Mouse (Mus musculus): ENCODE results near the gene Pip5k1b. TPM values are rescaled to one million over a fixed set of nuclear protein-coding genes. Genes with fewer than 3 reads are reported as not detected.

Gene Pip5k1b
- polyA plus RNA-seq, 1 experiment from 2014 or later: 1.8 TPM

DNA sequence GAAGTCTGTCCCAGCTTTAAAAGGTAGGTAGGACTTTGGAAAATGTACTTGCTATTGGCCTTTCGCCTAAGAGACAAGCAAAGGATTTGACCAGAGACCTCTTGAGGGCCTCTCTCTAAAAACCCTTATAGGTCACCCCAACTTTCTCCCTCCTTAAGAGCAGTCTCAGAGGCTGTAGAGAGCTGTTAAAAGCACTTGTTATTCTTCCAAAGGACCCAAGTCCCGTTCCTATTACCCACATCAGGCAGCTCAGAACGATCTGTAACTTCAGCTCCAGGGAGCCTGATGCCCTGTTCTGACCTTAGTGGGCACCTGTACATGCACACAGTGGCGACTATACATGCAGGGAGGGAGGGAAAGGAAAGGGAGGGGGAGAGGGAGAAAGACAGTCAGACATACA lies 18.0 kb downstream of the Pip5k1b start:
- 79% methylated on average over 4 of the region's 4 CpGs for WGBS
- no peak overlapping the region for H3K27ac ChIP-seq (ENCODE audit: low read length)
- H3K36me3 ChIP-seq (ENCODE audit: control insufficient read depth, insufficient read depth): no peaks in the 10 kb centered on the region
- no peak overlapping the region for H3K4me3 ChIP-seq (replicated peaks; ENCODE audit: low read length)
- H3K4me2 ChIP-seq (ENCODE audit: low read length): no peak overlapping the region
- H3K27me3 ChIP-seq (replicated peaks; ENCODE audit: control insufficient read depth, insufficient read depth, low read length): no peaks in the 10 kb centered on the region
- H3K4me1 ChIP-seq (replicated peaks; ENCODE audit: control insufficient read depth, insufficient read depth, low read length): no peaks in the 10 kb centered on the region
- H3K9ac ChIP-seq (replicated peaks; ENCODE audit: low read depth, low read length): no peak overlapping the region
- no peak for ATAC-seq
- H3K9me3 ChIP-seq (ENCODE audit: control insufficient read depth, low read length): no peaks in the 10 kb centered on the region

DNA sequence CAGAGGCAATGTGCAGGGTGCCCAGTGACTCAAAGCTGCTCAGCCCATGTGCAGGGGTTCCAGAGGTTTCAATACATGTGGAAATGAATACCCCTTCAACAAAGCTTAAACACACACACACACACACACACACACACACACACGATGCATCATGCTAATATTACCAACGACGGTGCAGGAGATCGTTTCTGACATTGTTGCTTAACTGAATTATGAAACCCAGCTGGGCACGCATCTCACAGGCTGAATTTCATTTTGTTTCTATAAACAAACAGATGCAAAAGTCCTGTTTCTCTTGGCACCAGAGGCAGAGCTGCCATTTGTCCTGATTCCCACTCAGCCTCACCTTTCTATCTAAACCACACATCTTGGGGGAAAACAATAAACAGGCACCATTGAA lies 18.8 kb downstream of the Pip5k1b start:
- Histone ChIP-seq H3K9ac (replicated peaks; ENCODE audit: low read depth, low read length) (no peak overlapping the region), H3K4me1 (replicated peaks; ENCODE audit: control insufficient read depth, insufficient read depth, low read length) (no peaks in the 10 kb centered on the region), H3K27me3 (replicated peaks; ENCODE audit: control insufficient read depth, insufficient read depth, low read length) (no peaks in the 10 kb centered on the region), H3K36me3 (ENCODE audit: control insufficient read depth, insufficient read depth) (no peaks in the 10 kb centered on the region), H3K9me3 (ENCODE audit: control insufficient read depth, low read length) (no peaks in the 10 kb centered on the region), H3K4me2 (ENCODE audit: low read length) (no peak overlapping the region), H3K27ac (ENCODE audit: low read length) (no peak overlapping the region), H3K4me3 (replicated peaks; ENCODE audit: low read length) (no peak overlapping the region)
- WGBS: 53% methylated on average over 5 of the region's 5 CpGs
- ATAC-seq: no peak

DNA sequence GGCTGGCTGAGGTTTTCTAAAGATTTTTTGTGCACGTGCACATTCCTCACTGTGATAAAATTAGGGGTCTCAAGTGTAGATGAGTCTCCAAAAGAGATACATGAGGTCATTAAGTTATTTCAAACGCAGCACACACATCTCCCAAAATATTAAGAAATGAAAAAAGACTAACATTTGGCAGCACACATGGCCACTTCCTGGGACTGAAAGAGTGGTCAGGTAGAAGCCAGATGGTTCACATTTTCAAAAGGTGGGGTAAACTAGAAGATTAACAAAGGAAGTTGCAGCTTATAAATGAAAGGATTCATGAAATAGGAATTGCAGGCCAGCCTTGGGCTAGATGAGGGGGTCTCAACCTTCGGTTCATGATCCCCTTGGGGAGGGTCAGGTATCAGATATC lies 19.4 kb downstream of the Pip5k1b start:
- Histone ChIP-seq H3K4me1 (replicated peaks; ENCODE audit: control insufficient read depth, insufficient read depth, low read length) (no peaks in the 10 kb centered on the region), H3K4me2 (ENCODE audit: low read length) (no peak overlapping the region), H3K27me3 (replicated peaks; ENCODE audit: control insufficient read depth, insufficient read depth, low read length) (no peaks in the 10 kb centered on the region), H3K27ac (ENCODE audit: low read length) (no peak overlapping the region), H3K4me3 (replicated peaks; ENCODE audit: low read length) (no peak overlapping the region), H3K36me3 (ENCODE audit: control insufficient read depth, insufficient read depth) (no peaks in the 10 kb centered on the region), H3K9me3 (ENCODE audit: control insufficient read depth, low read length) (no peaks in the 10 kb centered on the region), H3K9ac (replicated peaks; ENCODE audit: low read depth, low read length) (no peak overlapping the region)
- ATAC-seq: no peak
- 86% methylated on average over 3 of the region's 3 CpGs for WGBS

DNA sequence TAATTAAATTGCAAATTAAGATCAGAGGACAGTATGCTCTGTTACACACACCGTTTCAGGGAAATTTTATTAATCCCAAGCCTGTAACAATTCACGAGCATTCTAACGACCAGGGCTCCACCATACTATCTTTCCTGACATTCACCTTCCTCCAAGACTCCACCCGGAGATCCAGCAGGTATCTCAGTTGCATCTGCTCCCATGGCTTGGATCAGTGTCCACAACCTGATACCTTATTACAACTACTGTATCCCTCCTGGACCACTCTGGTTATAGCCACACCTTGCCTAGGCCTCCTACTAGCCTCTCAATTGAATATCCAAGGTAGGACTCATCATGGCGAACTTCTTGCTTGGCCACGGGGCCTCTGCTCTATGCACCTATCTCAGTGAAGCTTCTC lies 20.5 kb downstream of the Pip5k1b start:
- Histone ChIP-seq H3K4me2 (ENCODE audit: low read length) (no peak overlapping the region), H3K27ac (ENCODE audit: low read length) (no peak overlapping the region), H3K9me3 (ENCODE audit: control insufficient read depth, low read length) (no peaks in the 10 kb centered on the region), H3K9ac (replicated peaks; ENCODE audit: low read depth, low read length) (no peak overlapping the region), H3K4me3 (replicated peaks; ENCODE audit: low read length) (no peak overlapping the region), H3K36me3 (ENCODE audit: control insufficient read depth, insufficient read depth) (no peaks in the 10 kb centered on the region), H3K27me3 (replicated peaks; ENCODE audit: control insufficient read depth, insufficient read depth, low read length) (no peaks in the 10 kb centered on the region), H3K4me1 (replicated peaks; ENCODE audit: control insufficient read depth, insufficient read depth, low read length) (no peaks in the 10 kb centered on the region)
- no peak for ATAC-seq
- WGBS: 73% methylated on average over 6 of the region's 6 CpGs

DNA sequence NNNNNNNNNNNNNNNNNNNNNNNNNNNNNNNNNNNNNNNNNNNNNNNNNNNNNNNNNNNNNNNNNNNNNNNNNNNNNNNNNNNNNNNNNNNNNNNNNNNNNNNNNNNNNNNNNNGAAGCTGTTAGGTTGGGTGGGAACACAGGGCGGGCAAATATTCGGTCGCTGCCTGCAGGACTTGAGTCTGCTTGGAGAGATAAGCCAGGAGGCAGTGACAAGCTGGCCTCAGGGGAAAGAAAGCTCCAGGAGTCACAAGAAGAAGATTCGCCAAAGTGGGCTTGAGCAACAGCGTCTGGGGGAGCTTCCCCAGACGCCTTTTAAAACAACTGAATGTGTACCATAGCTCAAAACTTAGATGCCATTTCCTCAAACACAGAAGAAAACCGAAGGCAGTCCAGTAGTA lies 20.9 kb downstream of the Pip5k1b start:
- H3K27me3 ChIP-seq (replicated peaks; ENCODE audit: control insufficient read depth, insufficient read depth, low read length): no peaks in the 10 kb centered on the region
- H3K9me3 ChIP-seq (ENCODE audit: control insufficient read depth, low read length): no peaks in the 10 kb centered on the region
- H3K4me2 ChIP-seq (ENCODE audit: low read length): no peak overlapping the region
- H3K27ac ChIP-seq (ENCODE audit: low read length): no peak overlapping the region
- no peak for ATAC-seq
- H3K36me3 ChIP-seq (ENCODE audit: control insufficient read depth, insufficient read depth): no peaks in the 10 kb centered on the region
- WGBS: 78% methylated on average over 7 of the region's 7 CpGs
- no peak overlapping the region for H3K4me3 ChIP-seq (replicated peaks; ENCODE audit: low read length)
- no peak overlapping the region for H3K9ac ChIP-seq (replicated peaks; ENCODE audit: low read depth, low read length)
- no peaks in the 10 kb centered on the region for H3K4me1 ChIP-seq (replicated peaks; ENCODE audit: control insufficient read depth, insufficient read depth, low read length)

DNA sequence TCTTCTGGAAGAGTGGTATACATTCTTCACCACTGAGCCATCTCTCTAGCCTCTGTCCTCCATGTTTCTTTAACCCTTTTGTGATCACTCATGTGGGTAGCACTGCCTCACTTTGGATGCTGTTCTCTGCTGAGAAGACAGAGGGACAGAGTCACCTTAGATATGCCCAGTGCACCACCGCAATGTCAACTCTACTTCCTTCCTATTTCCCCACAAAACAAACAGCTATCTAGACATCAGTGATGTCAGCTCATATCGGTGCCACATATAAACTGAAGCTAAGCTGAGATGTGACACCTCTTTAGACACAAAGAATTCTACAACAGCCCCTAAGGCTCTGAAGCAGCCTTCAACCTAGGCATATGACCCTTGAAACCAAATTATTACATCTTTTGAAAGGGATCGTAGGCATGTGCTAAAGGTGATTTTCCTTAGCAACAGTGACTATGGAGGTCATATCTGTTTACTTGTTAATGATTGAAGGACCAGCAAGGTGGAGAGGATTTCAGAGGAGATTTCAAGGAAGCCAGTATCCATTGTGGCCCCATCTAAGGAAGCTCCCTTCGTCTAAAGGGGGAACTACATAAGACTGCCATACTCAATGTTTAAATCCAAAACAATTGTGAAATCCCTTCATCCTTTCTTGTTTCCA lies 26.6 kb downstream of the Pip5k1b start:
- no peaks in the 10 kb centered on the region for H3K36me3 ChIP-seq (ENCODE audit: control insufficient read depth, insufficient read depth)
- WGBS: 94% methylated on average over 4 of the region's 4 CpGs
- no peak overlapping the region for H3K9ac ChIP-seq (replicated peaks; ENCODE audit: low read depth, low read length)
- H3K4me2 ChIP-seq (ENCODE audit: low read length): no peak overlapping the region
- ATAC-seq: no peak
- no peaks in the 10 kb centered on the region for H3K27me3 ChIP-seq (replicated peaks; ENCODE audit: control insufficient read depth, insufficient read depth, low read length)
- H3K4me3 ChIP-seq (replicated peaks; ENCODE audit: low read length): no peak overlapping the region
- H3K9me3 ChIP-seq (ENCODE audit: control insufficient read depth, low read length): no peaks in the 10 kb centered on the region
- H3K27ac ChIP-seq (ENCODE audit: low read length): no peak overlapping the region
- no peaks in the 10 kb centered on the region for H3K4me1 ChIP-seq (replicated peaks; ENCODE audit: control insufficient read depth, insufficient read depth, low read length)

DNA sequence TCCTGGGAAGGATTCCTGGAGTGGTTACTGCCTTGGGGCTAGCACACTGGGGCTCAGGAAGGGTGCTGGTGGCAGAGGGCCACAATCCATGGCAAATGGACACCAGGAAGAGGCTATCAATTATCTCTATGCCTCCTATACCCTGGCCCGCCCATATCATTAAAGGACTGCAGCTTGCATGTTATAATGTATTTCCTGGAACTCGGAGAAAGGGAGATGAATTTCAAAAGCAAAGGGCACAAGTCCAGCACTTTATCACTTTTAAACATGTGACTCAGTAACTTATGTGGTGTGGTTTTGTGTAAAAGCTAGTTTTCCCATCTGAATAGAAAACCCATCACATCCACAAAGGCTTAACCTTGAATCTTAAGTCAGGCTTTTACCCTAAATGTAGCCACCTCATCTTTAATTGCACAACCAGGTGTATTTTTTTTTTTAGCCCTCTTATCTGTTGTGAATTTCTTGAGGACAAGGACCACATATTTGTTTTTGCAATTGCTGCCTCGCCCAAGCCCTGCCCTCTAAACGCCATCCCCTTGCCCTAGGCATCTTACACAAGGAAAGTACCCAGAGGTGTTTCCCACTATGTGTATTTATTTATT lies 27.4 kb downstream of the Pip5k1b start:
- Histone ChIP-seq H3K4me3 (replicated peaks; ENCODE audit: low read length) (no peak overlapping the region), H3K4me1 (replicated peaks; ENCODE audit: control insufficient read depth, insufficient read depth, low read length) (no peaks in the 10 kb centered on the region), H3K36me3 (ENCODE audit: control insufficient read depth, insufficient read depth) (no peaks in the 10 kb centered on the region), H3K9ac (replicated peaks; ENCODE audit: low read depth, low read length) (no peak overlapping the region), H3K27me3 (replicated peaks; ENCODE audit: control insufficient read depth, insufficient read depth, low read length) (no peaks in the 10 kb centered on the region), H3K27ac (ENCODE audit: low read length) (no peak overlapping the region), H3K9me3 (ENCODE audit: control insufficient read depth, low read length) (no peaks in the 10 kb centered on the region), H3K4me2 (ENCODE audit: low read length) (no peak overlapping the region)
- no peak for ATAC-seq
- 82% methylated on average over 4 of the region's 4 CpGs for WGBS

DNA sequence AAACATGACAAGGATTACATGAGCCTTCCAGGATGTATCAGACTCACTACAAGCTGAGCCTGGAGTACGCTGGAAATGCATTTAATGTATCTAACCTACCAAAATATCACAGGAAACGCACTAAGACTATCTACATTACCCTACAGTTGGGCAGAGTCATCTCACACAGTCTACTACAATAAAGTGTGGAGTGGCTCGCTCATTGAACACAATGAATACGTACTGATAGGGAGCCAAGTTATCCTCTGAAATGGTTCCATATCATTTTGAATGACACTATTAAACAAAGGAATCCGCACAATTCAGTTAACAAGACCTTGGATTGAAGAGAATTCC lies 28.1 kb downstream of the Pip5k1b start:
- no peak for ATAC-seq
- no peak overlapping the region for H3K27ac ChIP-seq (ENCODE audit: low read length)
- no peaks in the 10 kb centered on the region for H3K4me1 ChIP-seq (replicated peaks; ENCODE audit: control insufficient read depth, insufficient read depth, low read length)
- no peaks in the 10 kb centered on the region for H3K27me3 ChIP-seq (replicated peaks; ENCODE audit: control insufficient read depth, insufficient read depth, low read length)
- no peak overlapping the region for H3K4me3 ChIP-seq (replicated peaks; ENCODE audit: low read length)
- WGBS: 77% methylated on average over 5 of the region's 5 CpGs
- no peak overlapping the region for H3K4me2 ChIP-seq (ENCODE audit: low read length)
- H3K36me3 ChIP-seq (ENCODE audit: control insufficient read depth, insufficient read depth): no peaks in the 10 kb centered on the region
- no peak overlapping the region for H3K9ac ChIP-seq (replicated peaks; ENCODE audit: low read depth, low read length)
- H3K9me3 ChIP-seq (ENCODE audit: control insufficient read depth, low read length): no peaks in the 10 kb centered on the region

DNA sequence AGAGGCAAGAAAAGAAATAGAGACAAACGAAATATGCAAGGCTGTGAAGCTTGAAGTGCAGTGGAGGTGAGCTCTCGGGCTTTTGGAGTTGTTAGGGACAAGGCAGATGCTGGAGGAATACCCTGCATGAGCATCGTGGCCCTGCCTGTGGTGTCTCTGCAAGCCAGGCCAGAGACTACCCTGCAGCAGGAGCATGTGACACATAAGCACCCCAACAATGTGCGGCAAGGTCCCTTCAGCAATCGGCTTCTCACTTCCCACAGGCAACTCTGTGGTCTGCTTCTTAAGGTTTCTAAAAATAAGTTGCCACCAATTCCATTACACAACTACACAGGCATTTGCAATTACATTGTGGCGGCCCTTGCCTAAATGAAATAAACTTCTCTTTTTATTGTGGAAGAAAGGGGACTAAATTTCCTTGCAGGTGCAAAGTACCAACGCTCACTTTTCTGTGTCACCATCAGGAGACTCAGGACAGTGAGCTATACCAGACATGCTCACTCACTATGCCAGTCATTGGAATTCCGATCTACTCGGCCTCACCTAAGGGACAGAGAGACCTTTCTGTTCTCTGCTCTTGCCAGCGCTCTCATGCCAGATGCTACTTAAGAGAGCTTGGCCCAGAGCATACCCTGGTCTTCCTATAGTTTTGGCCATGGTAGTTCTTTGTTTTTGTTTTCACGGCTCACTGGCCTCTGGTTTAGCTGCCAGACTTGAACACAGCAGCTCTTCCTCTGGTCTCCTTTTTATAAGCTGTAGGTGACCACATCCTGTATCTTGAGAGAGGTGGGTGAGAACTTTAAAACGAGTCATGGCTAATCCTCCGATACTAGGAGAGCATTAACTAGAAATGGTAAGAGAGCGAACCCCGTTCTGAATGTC lies 28.7 kb downstream of the Pip5k1b start:
- 79% methylated on average over 15 of the region's 15 CpGs for WGBS
- H3K27me3 ChIP-seq (replicated peaks; ENCODE audit: control insufficient read depth, insufficient read depth, low read length): no peaks in the 10 kb centered on the region
- H3K4me2 ChIP-seq (ENCODE audit: low read length): no peak overlapping the region
- no peak overlapping the region for H3K9ac ChIP-seq (replicated peaks; ENCODE audit: low read depth, low read length)
- H3K36me3 ChIP-seq (ENCODE audit: control insufficient read depth, insufficient read depth): no peaks in the 10 kb centered on the region
- no peaks in the 10 kb centered on the region for H3K4me1 ChIP-seq (replicated peaks; ENCODE audit: control insufficient read depth, insufficient read depth, low read length)
- no peak overlapping the region for H3K27ac ChIP-seq (ENCODE audit: low read length)
- no peak overlapping the region for H3K4me3 ChIP-seq (replicated peaks; ENCODE audit: low read length)
- H3K9me3 ChIP-seq (ENCODE audit: control insufficient read depth, low read length): no peaks in the 10 kb centered on the region
- no peak for ATAC-seq

Data from forebrain, embryonic 16.5 days (tissue).